Mouse (Mus musculus) megakaryocyte, embryonic 14.5 days (primary cell): ENCODE results near the gene Chgb.

Experiments
- FLI1 ChIP-seq: IDR thresholded peaks from 2 replicates; pipeline ENCODE4 v1.6.1; 2012; ENCODE audit warnings: low read length, inconsistent platforms, mixed read lengths
- GATA1 ChIP-seq: IDR thresholded peaks from 3 replicates; pipeline ENCODE4 v1.6.1; 2012; ENCODE audit warnings: mixed read lengths, low read length, inconsistent platforms, borderline replicate concordance

DNA sequence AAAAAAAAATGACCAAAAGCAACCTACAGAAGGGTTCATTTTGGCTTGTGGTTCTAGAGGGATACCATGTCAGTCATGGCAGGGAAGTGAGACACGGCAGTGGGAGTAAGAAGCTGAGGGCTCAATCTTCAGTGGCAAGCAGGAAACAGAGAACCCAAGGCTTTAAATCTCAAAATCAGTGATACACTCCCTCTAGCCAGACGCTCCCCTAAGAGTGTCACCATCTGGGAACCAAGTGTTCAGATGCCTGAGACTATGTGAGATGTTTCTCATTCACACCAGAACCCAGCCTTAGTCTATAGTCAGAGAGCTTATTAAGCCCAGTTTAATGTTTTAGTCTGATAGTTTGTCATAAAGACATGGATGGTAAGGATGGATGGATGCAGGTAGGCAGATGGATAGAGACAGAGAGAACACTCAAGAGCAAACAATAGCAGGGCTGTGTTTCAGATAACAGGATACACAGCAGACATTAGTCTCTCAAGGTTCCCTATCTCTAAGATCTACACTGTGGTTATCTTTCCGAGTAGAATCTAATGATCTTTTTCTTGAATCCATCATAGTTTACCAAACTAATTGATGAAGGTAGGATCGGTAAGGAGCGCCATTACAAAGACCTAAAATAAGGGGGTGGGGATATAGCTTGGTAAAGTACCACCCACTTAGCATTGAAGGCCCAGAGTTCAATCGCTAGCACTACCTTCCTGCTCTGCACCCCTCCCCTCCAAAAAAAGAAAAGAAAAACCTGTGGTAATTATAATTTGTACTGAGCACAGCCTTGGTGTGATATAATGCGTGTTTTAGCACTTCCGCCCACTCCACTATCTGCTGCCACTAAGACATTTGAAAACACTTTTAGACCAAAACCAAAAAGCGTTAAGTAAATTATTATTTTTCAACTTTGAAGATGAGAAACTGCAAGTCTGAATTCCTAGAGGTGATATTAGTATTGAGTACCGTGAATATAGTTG lies 47.2 kb upstream of the Chgb start:
- TF ChIP-seq FLI1, result no peak
- TF ChIP-seq GATA1, result no peak
